Mouse (Mus musculus): ENCODE measurements around the gene Rpsa. TPM values are rescaled to one million over a fixed set of nuclear protein-coding genes. Genes with fewer than 3 reads are reported as not detected.

The Rpsa gene
- polyA plus RNA-seq, 1 experiment from 2014 or later = 675 TPM

- under 1% methylated on average over 62 of the region's 62 CpGs for WGBS
- peak; percentile 97 for ATAC-seq
Measured at GRCm38 (mm10) chr9:120110211-120111018, 17.1 kb upstream of the Rpsa start, which contains the start of gene Slc25a38. Slc25a38 (plus strand) TSS chr9:120110374.

GRCm38 (mm10) chr9:120111156-120111945 is 16.1 kb upstream of the Rpsa start:
- no peaks in the 10 kb centered on the region for H3K9me3 ChIP-seq (ENCODE audit: control insufficient read depth)

More at GRCm38 (mm10) chr9:120110211-120111018, 17.1 kb upstream of the Rpsa start, which contains the start of gene Slc25a38:
- Histone ChIP-seq H3K4me3 (ENCODE audit: low read depth, low read length) (peak within 1 kb of the TSS; percentile 75), H3K9ac (ENCODE audit: low read depth, low read length) (peak within 1 kb of the TSS; percentile 60), H3K36me3 (ENCODE audit: control insufficient read depth, insufficient read depth) (no peaks in the 10 kb centered on the region), H3K27me3 (replicated peaks; ENCODE audit: control insufficient read depth, insufficient read depth, low read length) (no peaks in the 10 kb centered on the region), H3K27ac (ENCODE audit: low read depth, low read length) (peak within 1 kb of the TSS; percentile 86), H3K4me1 (replicated peaks; ENCODE audit: control insufficient read depth, insufficient read depth, low read length) (0 out of 2 replicates have a peak, but pooled peaks cover 6% of the 10 kb centered on the region), H3K9me3 (ENCODE audit: control insufficient read depth) (no peaks in the 10 kb centered on the region), H3K4me2 (replicated peaks; ENCODE audit: low read depth) (peak within 1 kb of the TSS; percentile 79)
- TF ChIP-seq CTCF (IDR thresholded peaks at IDR 0.05; ENCODE audit: low read depth) = peak; percentile 84

GRCm38 (mm10) chr9:120112472-120112871 is 15.0 kb upstream of the Rpsa start:
- TF ChIP-seq CTCF (IDR thresholded peaks at IDR 0.05; ENCODE audit: low read depth) = no peak
- Histone ChIP-seq H3K36me3 (ENCODE audit: control insufficient read depth, insufficient read depth) (peaks cover 10% of the 10 kb centered on the region; the same call in 1 of the 2 replicates), H3K4me3 (ENCODE audit: low read depth, low read length) (no peak overlapping the region), H3K9me3 (ENCODE audit: control insufficient read depth) (no peaks in the 10 kb centered on the region), H3K4me1 (replicated peaks; ENCODE audit: control insufficient read depth, insufficient read depth, low read length) (0 out of 2 replicates have a peak, but pooled peaks cover 6% of the 10 kb centered on the region), H3K27me3 (replicated peaks; ENCODE audit: control insufficient read depth, insufficient read depth, low read length) (no peaks in the 10 kb centered on the region), H3K27ac (ENCODE audit: low read depth, low read length) (no peak overlapping the region), H3K9ac (ENCODE audit: low read depth, low read length) (no peak overlapping the region), H3K4me2 (replicated peaks; ENCODE audit: low read depth) (no peak overlapping the region)
- WGBS = 93% methylated on average over 6 of the region's 6 CpGs
- no peak for ATAC-seq

More at GRCm38 (mm10) chr9:120111156-120111945, 16.1 kb upstream of the Rpsa start:
- ATAC-seq = no peak
- H3K27ac ChIP-seq (ENCODE audit: low read depth, low read length) = no peak overlapping the region
- H3K4me2 ChIP-seq (replicated peaks; ENCODE audit: low read depth) = peak overlapping the region; percentile 79
- H3K4me1 ChIP-seq (replicated peaks; ENCODE audit: control insufficient read depth, insufficient read depth, low read length) = 0 out of 2 replicates have a peak, but pooled peaks cover 6% of the 10 kb centered on the region
- H3K27me3 ChIP-seq (replicated peaks; ENCODE audit: control insufficient read depth, insufficient read depth, low read length) = no peaks in the 10 kb centered on the region
- no peak for TF ChIP-seq CTCF (IDR thresholded peaks at IDR 0.05; ENCODE audit: low read depth)
- 0 out of 2 replicates have a peak, but pooled peaks cover under 1% of the 10 kb centered on the region for H3K36me3 ChIP-seq (ENCODE audit: control insufficient read depth, insufficient read depth)
- no peak overlapping the region for H3K9ac ChIP-seq (ENCODE audit: low read depth, low read length)
- 76% methylated on average over 15 of the region's 15 CpGs for WGBS
- peak overlapping the region; percentile 75 for H3K4me3 ChIP-seq (ENCODE audit: low read depth, low read length)

- no peak overlapping the region for H3K9ac ChIP-seq (ENCODE audit: low read depth, low read length)
- no peaks in the 10 kb centered on the region for H3K9me3 ChIP-seq (ENCODE audit: control insufficient read depth)
- no peak for ATAC-seq
- H3K27ac ChIP-seq (ENCODE audit: low read depth, low read length) = no peak overlapping the region
- H3K36me3 ChIP-seq (ENCODE audit: control insufficient read depth, insufficient read depth) = peaks cover 19% of the 10 kb centered on the region; the same call in 1 of the 2 replicates
- H3K4me3 ChIP-seq (ENCODE audit: low read depth, low read length) = no peak overlapping the region
- 0 out of 2 replicates have a peak, but pooled peaks cover 6% of the 10 kb centered on the region for H3K4me1 ChIP-seq (replicated peaks; ENCODE audit: control insufficient read depth, insufficient read depth, low read length)
- no peak overlapping the region for H3K4me2 ChIP-seq (replicated peaks; ENCODE audit: low read depth)
- TF ChIP-seq CTCF (IDR thresholded peaks at IDR 0.05; ENCODE audit: low read depth) = no peak
- no peaks in the 10 kb centered on the region for H3K27me3 ChIP-seq (replicated peaks; ENCODE audit: control insufficient read depth, insufficient read depth, low read length)
- 68% methylated on average over 6 of the region's 7 CpGs for WGBS
Measured at GRCm38 (mm10) chr9:120113456-120113855, 14.0 kb upstream of the Rpsa start.

- 86% methylated on average over 17 of the region's 17 CpGs for WGBS
- H3K4me3 ChIP-seq (ENCODE audit: low read depth, low read length) = no peak overlapping the region
- TF ChIP-seq CTCF (IDR thresholded peaks at IDR 0.05; ENCODE audit: low read depth) = no peak
- H3K4me1 ChIP-seq (replicated peaks; ENCODE audit: control insufficient read depth, insufficient read depth, low read length) = 0 out of 2 replicates have a peak, but pooled peaks cover 6% of the 10 kb centered on the region
- no peak overlapping the region for H3K4me2 ChIP-seq (replicated peaks; ENCODE audit: low read depth)
- no peaks in the 10 kb centered on the region for H3K9me3 ChIP-seq (ENCODE audit: control insufficient read depth)
- H3K27me3 ChIP-seq (replicated peaks; ENCODE audit: control insufficient read depth, insufficient read depth, low read length) = no peaks in the 10 kb centered on the region
- no peak overlapping the region for H3K9ac ChIP-seq (ENCODE audit: low read depth, low read length)
- H3K36me3 ChIP-seq (ENCODE audit: control insufficient read depth, insufficient read depth) = peaks cover 23% of the 10 kb centered on the region; the same call in 1 of the 2 replicates
- no peak for ATAC-seq
- no peak overlapping the region for H3K27ac ChIP-seq (ENCODE audit: low read depth, low read length)
Measured at GRCm38 (mm10) chr9:120114051-120114788, 13.3 kb upstream of the Rpsa start.
